Mouse (Mus musculus): ENCODE measurements around the gene Cryzl2. TPM values are rescaled to one million over a fixed set of nuclear protein-coding genes. Genes with fewer than 3 reads are reported as not detected.

The Cryzl2 gene
- polyA plus RNA-seq, 1 experiment = 9.1 TPM

GRCm38 (mm10) chr1:157516838-157517808 is 58.7 kb downstream of the Cryzl2 start:
- TF ChIP-seq POLR2A (IDR thresholded peaks at IDR 0.05; ENCODE audit: borderline replicate concordance, control insufficient read depth, low read depth, low read length) (no peak), CTCF (IDR thresholded peaks at IDR 0.05; ENCODE audit: control insufficient read depth, insufficient read depth, low read length) (no peak)
- H3K27ac ChIP-seq (ENCODE audit: control insufficient read depth, insufficient read depth, low read depth, low read length, poor library complexity) = no peak overlapping the region
- WGBS = 50% methylated on average over 8 of the region's 8 CpGs
- H3K4me1 ChIP-seq (ENCODE audit: control insufficient read depth, insufficient read depth, low read length) = no peaks in the 10 kb centered on the region
- no peak overlapping the region for H3K4me3 ChIP-seq (replicated peaks; ENCODE audit: control insufficient read depth, low read depth, low read length)

- Histone ChIP-seq H3K4me1 (ENCODE audit: control insufficient read depth, insufficient read depth, low read length) (no peaks in the 10 kb centered on the region), H3K27ac (ENCODE audit: control insufficient read depth, insufficient read depth, low read depth, low read length, poor library complexity) (no peak overlapping the region), H3K4me3 (replicated peaks; ENCODE audit: control insufficient read depth, low read depth, low read length) (no peak overlapping the region)
- 25% methylated on average over 4 of the region's 4 CpGs for WGBS
- TF ChIP-seq POLR2A (IDR thresholded peaks at IDR 0.05; ENCODE audit: borderline replicate concordance, control insufficient read depth, low read depth, low read length) = no peak
Observed at GRCm38 (mm10) chr1:157518111-157518523, 59.7 kb downstream of the Cryzl2 start.

GRCm38 (mm10) chr1:157519396-157519795 is 61.0 kb downstream of the Cryzl2 start:
- no peak overlapping the region for H3K4me3 ChIP-seq (replicated peaks; ENCODE audit: control insufficient read depth, low read depth, low read length)
- WGBS = 57% methylated on average over 2 of the region's 2 CpGs
- no peak overlapping the region for H3K27ac ChIP-seq (ENCODE audit: control insufficient read depth, insufficient read depth, low read depth, low read length, poor library complexity)
- H3K4me1 ChIP-seq (ENCODE audit: control insufficient read depth, insufficient read depth, low read length) = no peaks in the 10 kb centered on the region
- TF ChIP-seq CTCF (IDR thresholded peaks at IDR 0.05; ENCODE audit: control insufficient read depth, insufficient read depth, low read length) = no peak
- no peak for TF ChIP-seq POLR2A (IDR thresholded peaks at IDR 0.05; ENCODE audit: borderline replicate concordance, control insufficient read depth, low read depth, low read length)

DNA sequence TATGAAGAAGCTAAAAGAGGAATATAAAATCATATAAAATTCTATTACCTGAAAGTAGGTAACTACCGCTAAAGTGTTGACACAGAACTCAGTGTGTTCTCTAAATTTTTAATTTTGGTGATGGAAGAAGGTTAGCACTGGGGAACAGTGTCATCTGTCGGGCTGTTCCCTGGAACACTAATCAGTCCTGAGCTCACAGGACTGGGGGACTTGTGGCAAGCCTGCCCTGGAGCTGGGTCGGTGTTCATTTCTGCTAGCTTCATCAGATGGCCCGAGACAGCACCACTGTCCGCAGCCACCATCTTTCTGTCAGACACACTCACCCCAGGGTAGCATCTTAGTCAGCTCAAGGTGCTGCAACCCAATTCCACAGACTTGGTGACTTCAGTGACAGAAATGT is 63.9 kb downstream of the Cryzl2 start:
- Histone ChIP-seq H3K27ac (ENCODE audit: control insufficient read depth, insufficient read depth, low read depth, low read length, poor library complexity) (no peak overlapping the region), H3K4me3 (replicated peaks; ENCODE audit: control insufficient read depth, low read depth, low read length) (no peak overlapping the region), H3K4me1 (ENCODE audit: control insufficient read depth, insufficient read depth, low read length) (no peaks in the 10 kb centered on the region)
- WGBS = 90% methylated on average over 5 of the region's 5 CpGs
- TF ChIP-seq POLR2A (IDR thresholded peaks at IDR 0.05; ENCODE audit: borderline replicate concordance, control insufficient read depth, low read depth, low read length) (no peak), CTCF (IDR thresholded peaks at IDR 0.05; ENCODE audit: control insufficient read depth, insufficient read depth, low read length) (no peak)

DNA sequence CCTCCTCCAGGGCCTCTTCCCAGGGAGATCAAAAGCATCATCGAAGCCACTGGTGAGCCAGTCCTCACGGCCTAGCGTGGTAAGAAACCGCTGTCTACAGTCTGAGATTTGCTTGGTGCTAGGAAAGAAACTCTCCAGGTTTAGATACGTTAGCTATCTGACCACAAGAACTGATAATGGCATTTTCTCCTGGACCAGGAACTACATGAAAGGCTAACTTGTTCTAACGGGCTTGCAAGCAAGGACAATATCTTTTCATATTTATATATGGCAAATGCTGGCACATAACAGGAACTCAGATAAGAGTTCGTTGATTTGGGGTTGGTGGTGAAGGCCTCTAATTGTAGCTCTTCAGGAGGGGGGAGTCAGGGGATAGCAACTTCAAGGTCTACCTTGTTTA is 66.4 kb downstream of the Cryzl2 start:
- no peak overlapping the region for H3K4me3 ChIP-seq (replicated peaks; ENCODE audit: control insufficient read depth, low read depth, low read length)
- no peak overlapping the region for H3K27ac ChIP-seq (ENCODE audit: control insufficient read depth, insufficient read depth, low read depth, low read length, poor library complexity)
- no peaks in the 10 kb centered on the region for H3K4me1 ChIP-seq (ENCODE audit: control insufficient read depth, insufficient read depth, low read length)
- TF ChIP-seq POLR2A (IDR thresholded peaks at IDR 0.05; ENCODE audit: borderline replicate concordance, control insufficient read depth, low read depth, low read length) = no peak
- no peak for TF ChIP-seq CTCF (IDR thresholded peaks at IDR 0.05; ENCODE audit: control insufficient read depth, insufficient read depth, low read length)
- 55% methylated on average over 7 of the region's 7 CpGs for WGBS

GRCm38 (mm10) chr1:157525692-157526354 is 67.4 kb downstream of the Cryzl2 start:
- 89% methylated on average over 16 of the region's 16 CpGs for WGBS
- TF ChIP-seq CTCF (IDR thresholded peaks at IDR 0.05; ENCODE audit: control insufficient read depth, insufficient read depth, low read length) (no peak), POLR2A (IDR thresholded peaks at IDR 0.05; ENCODE audit: borderline replicate concordance, control insufficient read depth, low read depth, low read length) (no peak)
- H3K4me3 ChIP-seq (replicated peaks; ENCODE audit: control insufficient read depth, low read depth, low read length) = no peak overlapping the region
- no peaks in the 10 kb centered on the region for H3K4me1 ChIP-seq (ENCODE audit: control insufficient read depth, insufficient read depth, low read length)
- no peak overlapping the region for H3K27ac ChIP-seq (ENCODE audit: control insufficient read depth, insufficient read depth, low read depth, low read length, poor library complexity)

GRCm38 (mm10) chr1:157526625-157527024 is 68.2 kb downstream of the Cryzl2 start:
- Histone ChIP-seq H3K27ac (ENCODE audit: control insufficient read depth, insufficient read depth, low read depth, low read length, poor library complexity) (no peak overlapping the region), H3K4me3 (replicated peaks; ENCODE audit: control insufficient read depth, low read depth, low read length) (no peak overlapping the region), H3K4me1 (ENCODE audit: control insufficient read depth, insufficient read depth, low read length) (no peaks in the 10 kb centered on the region)
- WGBS = 64% methylated on average over 5 of the region's 5 CpGs
- no peak for TF ChIP-seq CTCF (IDR thresholded peaks at IDR 0.05; ENCODE audit: control insufficient read depth, insufficient read depth, low read length)
- TF ChIP-seq POLR2A (IDR thresholded peaks at IDR 0.05; ENCODE audit: borderline replicate concordance, control insufficient read depth, low read depth, low read length) = no peak

DNA sequence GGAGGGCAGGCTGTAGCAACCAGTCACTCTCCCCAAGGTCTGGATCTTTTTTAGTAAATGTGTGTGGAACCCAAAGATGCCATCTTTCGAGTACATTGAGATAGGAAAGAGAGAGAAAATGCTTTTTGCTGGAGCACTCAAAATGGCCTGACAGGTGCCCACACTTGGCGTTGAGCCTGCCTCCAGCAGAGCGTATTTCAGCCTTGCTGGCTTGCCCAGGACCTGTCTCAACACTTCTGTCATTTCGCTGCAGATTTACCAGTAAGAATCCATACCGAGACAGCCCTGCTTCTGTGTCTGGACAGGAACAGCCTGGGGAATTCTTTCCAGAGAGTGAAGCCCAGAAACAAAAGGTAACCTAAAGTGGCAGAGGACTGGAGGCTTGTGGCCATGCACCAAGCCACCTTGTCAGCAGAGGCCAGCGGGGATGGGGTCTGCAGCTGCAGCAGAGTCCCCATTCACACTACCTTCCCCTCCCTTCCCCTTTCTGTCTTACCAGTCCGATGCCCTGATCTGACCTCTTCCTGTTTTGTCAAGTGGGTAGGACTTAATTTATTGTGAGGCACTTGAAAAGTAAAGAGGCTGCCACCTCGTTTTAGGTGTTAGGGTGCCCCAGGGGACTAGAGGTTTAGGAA is 74.6 kb downstream of the Cryzl2 start:
- WGBS = 18% methylated on average over 8 of the region's 8 CpGs
- H3K4me1 ChIP-seq (ENCODE audit: control insufficient read depth, insufficient read depth, low read length) = no peaks in the 10 kb centered on the region; the same call in 1 of the 2 replicates
- H3K4me3 ChIP-seq (replicated peaks; ENCODE audit: control insufficient read depth, low read depth, low read length) = no peak overlapping the region
- no peak for TF ChIP-seq CTCF (IDR thresholded peaks at IDR 0.05; ENCODE audit: control insufficient read depth, insufficient read depth, low read length)
- no peak for TF ChIP-seq POLR2A (IDR thresholded peaks at IDR 0.05; ENCODE audit: borderline replicate concordance, control insufficient read depth, low read depth, low read length)
- H3K27ac ChIP-seq (ENCODE audit: control insufficient read depth, insufficient read depth, low read depth, low read length, poor library complexity) = no peak overlapping the region
